Mouse (Mus musculus): ENCODE measurements around the gene Gpr89.

GRCm38 (mm10) chr3:96828984-96829383, 76.2 kb downstream of the Gpr89 start, which contains the start of the genes Pdzk1 and Cd160:
- TF ChIP-seq CTCF (conservative IDR thresholded peaks at IDR 0.05; ENCODE audit: low read length) (no peak), NANOG (IDR thresholded peaks at IDR 0.05; ENCODE audit: borderline replicate concordance, low read length) (no peak), POU5F1 (IDR thresholded peaks at IDR 0.05; ENCODE audit: borderline replicate concordance, low read length) (no peak)
